Mouse (Mus musculus) CH12.LX (cell line): ENCODE data around the gene Acbd7. TPM values are rescaled to one million over a fixed set of nuclear protein-coding genes. Genes with fewer than 3 reads are reported as not detected.

Experiments used
- DNase-seq: peaks from one replicate; pipeline ENCODE4 v3.0.0-alpha.2; 2013; ENCODE audit errors: extremely low read depth
- H3K27ac ChIP-seq: 2 replicates; pipeline ENCODE4 v1.5.1; 2012; ENCODE audit warnings: low read depth, mild to moderate bottlenecking, control low read depth, moderate library complexity; ENCODE audit not compliant: insufficient read depth
- H3K27me3 ChIP-seq: replicated peaks from 2 replicates; pipeline ENCODE3; 2012; ENCODE audit warnings: inconsistent platforms
- H3K36me3 ChIP-seq, 2 experiments: replicated peaks in 1 of 2; 2 replicates each; pipeline versions ENCODE3 to v1.6.1; 2012; ENCODE audit warnings: inconsistent platforms in 1 of 2, low read length in 1 of 2, mild to moderate bottlenecking in 1 of 2, mixed read lengths in 1 of 2, moderate library complexity in 1 of 2; ENCODE audit not compliant: control insufficient read depth in 1 of 2, insufficient read depth in 1 of 2
- H3K4me1 ChIP-seq, 2 experiments: 2 replicates each; pipeline ENCODE4 v1.6.1; 2012; ENCODE audit warnings: inconsistent platforms in 1 of 2, moderate library complexity in 1 of 2; ENCODE audit not compliant: insufficient read depth in 2 of 2, control insufficient read depth in 1 of 2
- H3K4me2 ChIP-seq: 2 replicates; pipeline ENCODE4 v1.6.1; 2012; ENCODE audit warnings: low read depth, mild to moderate bottlenecking, control low read depth; ENCODE audit not compliant: poor library complexity, insufficient read depth, severe bottlenecking
- H3K4me3 ChIP-seq, 3 experiments: fragments of 150-350 bp in 1 of 3; sonication (generic) in 1 of 3; replicated peaks in 1 of 3; 2 replicates each; pipeline versions ENCODE3 to v1.5.1; 2011 to 2012; ENCODE audit warnings: low read depth in 2 of 3, low read length in 2 of 3, mild to moderate bottlenecking in 2 of 3, moderate library complexity in 2 of 3, control low read depth in 1 of 3, improper control_type of control experiment in 1 of 3, inconsistent platforms in 1 of 3, mixed read lengths in 1 of 3; ENCODE audit not compliant: poor library complexity in 1 of 3
- H3K79me2 ChIP-seq: replicated peaks from 2 replicates; pipeline ENCODE4 v1.6.1; 2012; ENCODE audit warnings: mild to moderate bottlenecking, moderate library complexity; ENCODE audit not compliant: control insufficient read depth, poor library complexity, insufficient read depth, severe bottlenecking; ENCODE audit errors: extremely low read depth
- H3K9ac ChIP-seq: 2 replicates; pipeline ENCODE4 v1.6.1; 2012; ENCODE audit warnings: low read depth, mild to moderate bottlenecking, control low read depth, moderate library complexity; ENCODE audit not compliant: insufficient read depth
- H3K9me3 ChIP-seq: replicated peaks from 2 replicates; pipeline ENCODE3; 2012; ENCODE audit warnings: low read length, inconsistent platforms, mixed read lengths
- CHD1 ChIP-seq: IDR thresholded peaks from 2 replicates; pipeline ENCODE4 v1.6.1; 2012; ENCODE audit warnings: low read depth, low read length, improper control_type of control experiment, inconsistent platforms
- CHD2 ChIP-seq: IDR thresholded peaks from 2 replicates; pipeline ENCODE4 v1.6.1; 2011; ENCODE audit warnings: low read length, improper control_type of control experiment
- CTCF ChIP-seq, 2 experiments: IDR thresholded peaks in 1 of 2; conservative IDR thresholded peaks in 1 of 2; 2 replicates each; pipeline ENCODE4 v1.5.1; 2011 to 2012; ENCODE audit warnings: low read depth in 2 of 2, low read length in 2 of 2, improper control_type of control experiment in 1 of 2, inconsistent platforms in 1 of 2, mild to moderate bottlenecking in 1 of 2, moderate library complexity in 1 of 2
- ELF1 ChIP-seq: IDR thresholded peaks from 2 replicates; pipeline ENCODE4 v1.6.1; 2014; ENCODE audit warnings: low read depth, mild to moderate bottlenecking, inconsistent platforms, low read length, improper control_type of control experiment
- GABPA ChIP-seq: IDR thresholded peaks from 2 replicates; pipeline ENCODE4 v1.6.1; 2012; ENCODE audit warnings: low read depth, low read length, improper control_type of control experiment, inconsistent platforms; ENCODE audit not compliant: insufficient replicate concordance
- HCFC1 ChIP-seq: IDR thresholded peaks from 2 replicates; pipeline ENCODE4 v1.6.1; 2012; ENCODE audit warnings: low read depth, mild to moderate bottlenecking, inconsistent platforms, low read length, improper control_type of control experiment
- JUN ChIP-seq: IDR thresholded peaks from 2 replicates; pipeline ENCODE4 v1.6.1; 2011; ENCODE audit warnings: low read depth, mild to moderate bottlenecking, low read length, improper control_type of control experiment, moderate library complexity; ENCODE audit not compliant: insufficient read depth
- MAX ChIP-seq: IDR thresholded peaks from 2 replicates; pipeline ENCODE4 v1.6.1; 2011; ENCODE audit warnings: low read length, improper control_type of control experiment
- MXI1 ChIP-seq: IDR thresholded peaks from 2 replicates; pipeline ENCODE4 v1.6.1; 2011; ENCODE audit warnings: mild to moderate bottlenecking, low read depth, low read length, improper control_type of control experiment
- MYC ChIP-seq: IDR thresholded peaks from 2 replicates; pipeline ENCODE4 v1.6.1; 2011; ENCODE audit warnings: low read depth, mild to moderate bottlenecking, improper control_type of control experiment, low read length
- RAD21 ChIP-seq: IDR thresholded peaks from 2 replicates; pipeline ENCODE4 v1.6.1; 2011; ENCODE audit warnings: low read depth, mild to moderate bottlenecking, low read length, improper control_type of control experiment, moderate library complexity
- RCOR1 ChIP-seq: conservative IDR thresholded peaks from 2 replicates; pipeline ENCODE4 v1.6.1; 2012; ENCODE audit warnings: low read depth, mild to moderate bottlenecking, inconsistent platforms, low read length, improper control_type of control experiment
- TBP ChIP-seq: conservative IDR thresholded peaks from 2 replicates; pipeline ENCODE4 v1.6.1; 2011; ENCODE audit warnings: low read depth, low read length, improper control_type of control experiment
- USF1 ChIP-seq: IDR thresholded peaks from 2 replicates; pipeline ENCODE4 v1.6.1; 2014; ENCODE audit warnings: low read depth, mild to moderate bottlenecking, inconsistent platforms, low read length, improper control_type of control experiment
- USF2 ChIP-seq: conservative IDR thresholded peaks from 2 replicates; pipeline ENCODE4 v1.6.1; 2011; ENCODE audit warnings: low read depth, low read length, improper control_type of control experiment
- ZKSCAN1 ChIP-seq: IDR thresholded peaks from 2 replicates; pipeline ENCODE4 v1.6.1; 2012; ENCODE audit warnings: low read depth, inconsistent platforms, low read length, improper control_type of control experiment, borderline replicate concordance
- dilution Hi-C: fragments of 300-500 bp; cut with MboI; formaldehyde crosslinking; loops from 2 replicates; pipeline ENCODE4 v1.14.3; 2020; ENCODE audit warnings: low sequenced_read_pairs; ENCODE audit not compliant: extremely low pct_unique_long_range_greater_than_20kb, extremely low pct_ligation_motif_present
- in situ Hi-C: fragments of 300-500 bp; cut with MboI; formaldehyde crosslinking; loops from 3 replicates; pipeline ENCODE4 v1.14.3; 2019; ENCODE audit warnings: low sequenced_read_pairs, low pct_ligation_motif_present, low pct_unique_long_range_greater_than_20kb, mixed read lengths
- polyA plus RNA-seq: library from polyadenylated mRNA; unstranded; fragments of >175 nt; gene quantifications from 2 replicates; pipeline ENCODE4 v1.2.1, GENCODE M21; 2012; ENCODE audit warnings: low read depth; ENCODE audit not compliant: insufficient read length
- total RNA-seq, 2 experiments: library from RNA; depleted of rRNA; stranded (reverse); fragments of 300-350 nt in 1 of 2; fragments of >200 nt in 1 of 2; gene quantifications; 2 replicates each; pipeline ENCODE4 v1.2.3; 2012 to 2014

Acbd7 gene
- total and polyA plus RNA-seq, 3 experiments = 0.30 TPM; not detected in 2

GRCm38 (mm10) chr2:3289581-3289980, 46.4 kb upstream of the Acbd7 start:
- no peak overlapping the region for H3K4me2 ChIP-seq
- H3K27me3 ChIP-seq = no peaks in the 10 kb centered on the region
- TF ChIP-seq MXI1 = no peak
- no peak for TF ChIP-seq MAX
- TF ChIP-seq USF2 = no peak
- no peak for TF ChIP-seq USF1
- no peak for TF ChIP-seq JUN
- no peak for TF ChIP-seq GABPA
- TF ChIP-seq ELF1 = no peak
- no peak for TF ChIP-seq MYC
- TF ChIP-seq TBP = no peak
- TF ChIP-seq RCOR1 = no peak
- no peak for TF ChIP-seq CHD2
- TF ChIP-seq CHD1 = no peak
- TF ChIP-seq CTCF (conservative IDR thresholded peaks at IDR 0.05 in 1 of 2, IDR thresholded peaks at IDR 0.05 in 1 of 2; ENCODE audit: low read depth in 2 of 2, low read length in 2 of 2) = no peak
- no peak for TF ChIP-seq HCFC1
- no peak for TF ChIP-seq ZKSCAN1
- H3K79me2 ChIP-seq = peaks cover 4% of the 10 kb centered on the region; the same call in 1 of the 2 replicates
- no peak overlapping the region for H3K4me3 ChIP-seq
- DNase-seq = no peak
- H3K27ac ChIP-seq = no peak overlapping the region
- dilution Hi-C loops (no loop called here), in situ Hi-C loops (no loop called here)
- no peaks in the 10 kb centered on the region for H3K9me3 ChIP-seq
- H3K9ac ChIP-seq = no peak overlapping the region
- peaks cover 0 to 17% of the 10 kb centered on the region in 2 experiments; a peak in 2 of 4 replicates for H3K4me1 ChIP-seq
- no peaks in the 10 kb centered on the region for H3K36me3 ChIP-seq

- no peak for TF ChIP-seq RAD21
- H3K9ac ChIP-seq = no peak overlapping the region
- DNase-seq = no peak
- no peaks in the 10 kb centered on the region for H3K9me3 ChIP-seq
- H3K4me2 ChIP-seq = no peak overlapping the region
- no peaks in the 10 kb centered on the region for H3K27me3 ChIP-seq
- no peak overlapping the region for H3K27ac ChIP-seq
- in situ Hi-C loops = no loop called here
- peaks cover 0 to 15% of the 10 kb centered on the region in 2 experiments; a peak in 1 of 4 replicates for H3K4me1 ChIP-seq
- peaks cover 2% of the 10 kb centered on the region; the same call in 1 of the 2 replicates for H3K79me2 ChIP-seq
- H3K36me3 ChIP-seq = no peaks in the 10 kb centered on the region
- no peak overlapping the region for H3K4me3 ChIP-seq
- dilution Hi-C loops = no loop called here
These were observed 43.8 kb upstream of the Acbd7 start for GRCm38 (mm10) chr2:3292170-3292569.
